Mouse (Mus musculus) spleen, adult 12 weeks (tissue): ENCODE results near the gene Tmem141.

Experiments used
- DNase-seq: peaks from one replicate; pipeline ENCODE4 v3.0.0; 2022; ENCODE audit warnings: low spot score

The Tmem141 gene

GRCm38 (mm10) chr2:25607761-25608622 lies 13.8 kb downstream of the Tmem141 start, which contains the start of gene Rabl6:
Gene Rabl6, minus strand, starts transcription at chr2:25608521.
- peak; percentile 76 for DNase-seq

GRCm38 (mm10) chr2:25602526-25602925 lies 19.3 kb downstream of the Tmem141 start:
- DNase-seq, result no peak

GRCm38 (mm10) chr2:25600037-25600436 lies 21.8 kb downstream of the Tmem141 start:
- DNase-seq, result no peak

- DNase-seq, result no peak
These were observed 23.1 kb downstream of the Tmem141 start for GRCm38 (mm10) chr2:25598749-25599148.

GRCm38 (mm10) chr2:25596765-25597510 lies 24.9 kb downstream of the Tmem141 start:
- DNase-seq, result no peak

GRCm38 (mm10) chr2:25591863-25592262 lies 29.9 kb downstream of the Tmem141 start:
- no peak for DNase-seq

- no peak for DNase-seq
These were observed 33.4 kb downstream of the Tmem141 start for GRCm38 (mm10) chr2:25588227-25588907.

GRCm38 (mm10) chr2:25587290-25587689 lies 34.5 kb downstream of the Tmem141 start:
- DNase-seq, result no peak

GRCm38 (mm10) chr2:25585601-25586000 lies 36.2 kb downstream of the Tmem141 start:
- DNase-seq, result no peak

- no peak for DNase-seq
These were observed 36.9 kb downstream of the Tmem141 start for GRCm38 (mm10) chr2:25584856-25585255.

- DNase-seq, result no peak
These were observed 37.7 kb downstream of the Tmem141 start for GRCm38 (mm10) chr2:25584152-25584551.

- DNase-seq, result no peak
These were observed 38.2 kb downstream of the Tmem141 start for GRCm38 (mm10) chr2:25583571-25583970.

- no peak for DNase-seq
These were observed 38.7 kb downstream of the Tmem141 start for GRCm38 (mm10) chr2:25583120-25583481.

- no peak for DNase-seq
These were observed 39.2 kb downstream of the Tmem141 start for GRCm38 (mm10) chr2:25582466-25583119.

- DNase-seq, result no peak
These were observed 39.9 kb downstream of the Tmem141 start for GRCm38 (mm10) chr2:25581901-25582301.

- DNase-seq, result peak; percentile 48
These were observed 40.4 kb downstream of the Tmem141 start, which contains the start of gene Ajm1 for GRCm38 (mm10) chr2:25581294-25581864. Gene Ajm1, minus strand, starts transcription at chr2:25581757.

GRCm38 (mm10) chr2:25580621-25581101 lies 41.1 kb downstream of the Tmem141 start:
- DNase-seq, result no peak

- DNase-seq, result peak; percentile 35
These were observed 41.9 kb downstream of the Tmem141 start for GRCm38 (mm10) chr2:25579737-25580460.

- no peak for DNase-seq
These were observed 42.7 kb downstream of the Tmem141 start for GRCm38 (mm10) chr2:25578796-25579736.
